Mouse (Mus musculus): ENCODE measurements around the gene Oas1c. TPM values are rescaled to one million over a fixed set of nuclear protein-coding genes. Genes with fewer than 3 reads are reported as not detected.

Oas1c gene
- 1.3 and 3.9 TPM in 2 replicates for polyA plus RNA-seq (2012; rRNA removed; ENCODE audit: low replicate concordance)

DNA sequence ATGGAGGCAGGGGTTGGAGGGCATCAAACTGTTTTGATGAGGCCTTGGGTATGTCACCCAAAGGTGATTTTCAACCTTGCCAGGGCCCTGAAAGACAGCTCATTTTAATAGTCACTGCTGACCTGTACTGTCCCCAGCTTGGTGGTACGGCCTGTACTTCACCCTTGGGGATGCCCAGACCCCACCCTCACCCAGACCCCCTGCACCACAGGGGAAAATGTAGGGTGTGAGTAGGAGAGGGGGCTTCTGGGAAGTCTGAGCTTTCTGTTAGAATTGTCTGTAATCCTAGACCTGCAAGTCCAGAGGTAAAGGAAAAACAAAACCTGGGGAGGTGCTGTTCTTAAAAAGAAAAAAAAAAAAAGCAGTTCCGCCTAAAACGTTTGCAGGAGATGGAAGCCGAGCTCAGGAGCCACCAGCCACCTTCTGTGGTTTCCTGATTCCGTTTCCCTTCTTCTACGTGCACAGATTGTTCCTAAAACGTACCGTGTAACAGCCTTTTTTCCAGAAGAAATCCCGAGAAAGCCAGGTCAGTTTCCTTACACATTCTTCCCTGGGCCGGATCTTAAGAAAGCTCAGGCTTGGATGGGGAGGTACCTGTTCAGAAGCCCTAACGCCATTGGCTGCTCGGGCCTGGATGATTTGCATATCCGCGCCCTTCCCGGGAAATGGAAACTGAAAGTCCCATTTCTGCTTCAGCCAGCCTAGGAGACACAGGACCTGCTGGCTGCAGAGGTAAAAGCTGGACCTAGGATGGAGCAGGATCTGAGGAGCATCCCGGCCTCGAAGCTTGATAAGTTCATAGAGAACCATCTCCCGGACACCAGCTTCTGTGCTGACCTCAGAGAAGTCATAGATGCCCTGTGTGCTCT, at the start of gene Oas1c:
TSS of gene Oas1c (minus strand) at position 564 of the 869 bp plus-strand sequence.

DNA sequence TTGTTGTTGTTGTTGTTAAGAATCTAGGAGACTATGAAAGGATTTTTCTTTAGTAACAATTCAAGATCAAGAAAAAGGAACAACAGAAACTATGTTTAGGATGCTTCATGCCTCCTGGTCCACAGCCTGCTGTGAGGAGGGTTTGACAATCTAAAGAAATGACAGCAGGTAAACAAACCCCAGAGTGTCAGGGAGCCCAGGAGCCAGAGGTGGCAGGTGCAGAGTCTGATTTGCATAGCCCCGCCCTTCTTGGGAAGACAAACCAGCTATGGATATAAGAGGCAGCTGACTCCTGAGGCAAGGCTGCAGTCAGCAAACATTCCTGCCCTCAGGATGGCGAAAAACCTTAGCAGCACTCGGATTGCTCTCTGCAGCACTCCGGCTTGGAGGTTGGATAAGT, 48.8 kb upstream of the Oas1c start, which contains the start of gene Oas1h:
TSS of gene Oas1h (plus strand) at position 301 of the 400 bp plus-strand sequence.

DNA sequence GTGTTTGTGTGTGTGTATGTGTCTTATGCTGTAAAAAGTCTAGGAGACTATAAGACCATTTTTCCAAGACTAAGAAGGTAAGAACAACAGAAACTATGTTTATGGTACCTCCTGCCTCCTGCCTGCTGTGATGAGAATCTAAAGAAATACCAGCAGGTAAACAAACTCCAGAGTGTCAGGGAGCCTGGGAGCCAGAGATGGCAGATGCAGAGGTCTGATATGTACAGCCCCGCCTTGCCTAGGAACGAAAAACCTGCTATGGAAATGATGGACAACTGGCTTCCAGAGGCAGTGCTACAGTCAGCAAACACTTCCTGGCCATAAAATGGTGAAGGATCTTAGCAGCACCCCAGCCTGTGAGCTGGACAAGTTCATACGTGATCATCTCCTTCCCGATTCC, 34.8 kb upstream of the Oas1c start, which contains the start of gene Oas1f:
TSS of gene Oas1f (plus strand) at position 301 of the 400 bp plus-strand sequence.

DNA sequence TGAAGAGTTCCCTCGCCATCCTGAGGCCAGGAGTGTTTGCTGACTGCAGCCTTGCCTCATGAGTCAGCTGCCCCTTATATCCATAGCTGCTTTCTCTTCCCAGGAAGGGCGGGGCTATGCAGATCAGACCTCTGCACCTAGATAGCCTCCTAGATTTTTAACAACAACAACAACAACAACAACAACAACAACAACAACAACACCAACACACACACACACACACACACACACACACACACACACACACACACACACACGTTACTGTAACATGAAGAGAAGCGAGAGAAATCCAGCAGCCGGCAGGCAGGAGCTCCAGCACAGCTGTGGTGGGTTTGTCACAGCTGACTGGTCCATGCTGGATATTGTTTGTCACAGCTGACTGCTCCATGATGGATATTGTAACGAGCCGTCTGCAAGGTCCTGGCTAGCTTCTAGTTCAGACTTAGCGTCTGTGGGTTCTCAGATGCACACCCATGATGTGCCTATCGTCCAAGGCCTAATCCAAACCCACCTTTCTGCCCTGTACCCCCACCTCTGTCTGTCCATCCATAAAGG, 16.8 kb downstream of the Oas1c start, which contains the start of gene Oas1e:
TSS of gene Oas1e (minus strand) at position 51 of the 555 bp plus-strand sequence.

DNA sequence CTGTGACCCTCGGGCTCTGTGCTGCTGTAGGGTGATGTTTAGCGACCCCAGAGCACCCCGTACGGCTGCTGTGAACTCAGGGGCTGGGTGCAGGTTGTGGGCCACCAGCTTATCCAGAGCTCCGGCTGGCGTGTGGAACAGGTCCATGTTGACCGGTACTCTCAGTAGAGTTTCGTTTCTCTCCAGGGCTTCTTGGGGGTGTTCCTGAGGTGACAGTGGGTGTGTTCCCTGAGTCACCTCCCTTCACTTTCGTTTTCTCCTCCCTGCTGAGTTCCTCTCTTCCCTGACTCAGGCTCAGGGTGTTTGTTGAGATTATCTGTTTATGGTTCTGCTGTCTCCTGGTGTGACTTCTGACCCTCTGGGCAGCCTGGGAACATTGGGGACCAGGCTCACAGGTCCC, 34.8 kb downstream of the Oas1c start, which contains the start of gene Oas3:
TSS of gene Oas3 (minus strand) at position 184 of the 400 bp plus-strand sequence.

Other genes with a start within 250 kb of the Oas1c start
- 42.1 and 59.5 TPM in 2 replicates for gene Tpcn1, start 223.8 kb downstream of the Oas1c start, polyA plus RNA-seq (2012; rRNA removed; ENCODE audit: low replicate concordance)
- 0.13 and 0.14 TPM in 2 replicates for gene Iqcd, start 223.5 kb downstream of the Oas1c start, polyA plus RNA-seq (2012; rRNA removed; ENCODE audit: low replicate concordance)
- gene Rita1, start 199.9 kb downstream of the Oas1c start, polyA plus RNA-seq (2012; rRNA removed; ENCODE audit: low replicate concordance) = 17.6 and 17.8 TPM in 2 replicates
- gene Ddx54, start 199.8 kb downstream of the Oas1c start, polyA plus RNA-seq (2012; rRNA removed; ENCODE audit: low replicate concordance) = 31.8 and 32.2 TPM in 2 replicates
- gene Cfap73, start 178.3 kb downstream of the Oas1c start, polyA plus RNA-seq (2012; rRNA removed; ENCODE audit: low replicate concordance) = not detected in 2 replicates
- gene Rasal1, start 163.7 kb downstream of the Oas1c start, polyA plus RNA-seq (2012; rRNA removed; ENCODE audit: low replicate concordance) = 0.96 and 4.4 TPM in 2 replicates
- gene Dtx1, start 100.6 kb downstream of the Oas1c start, polyA plus RNA-seq (2012; rRNA removed; ENCODE audit: low replicate concordance) = 12.1 and 26.2 TPM in 2 replicates
- 2.0 and 5.7 TPM in 2 replicates for gene Oas2, start 62.7 kb downstream of the Oas1c start, polyA plus RNA-seq (2012; rRNA removed; ENCODE audit: low replicate concordance)
- gene Oas3, start 34.9 kb downstream of the Oas1c start, polyA plus RNA-seq (2012; rRNA removed; ENCODE audit: low replicate concordance) = 3.4 and 73.2 TPM in 2 replicates
- 2.2 TPM in 1 of 2 replicates, not detected in the other for gene Oas1e, start 17.0 kb downstream of the Oas1c start, polyA plus RNA-seq (2012; rRNA removed; ENCODE audit: low replicate concordance)
- 0.08 TPM in 1 of 2 replicates, not detected in the other for gene Oas1f, start 34.9 kb upstream of the Oas1c start, polyA plus RNA-seq (2012; rRNA removed; ENCODE audit: low replicate concordance)
- gene Oas1h, start 48.9 kb upstream of the Oas1c start, polyA plus RNA-seq (2012; rRNA removed; ENCODE audit: low replicate concordance) = not detected in 2 replicates
- gene Oas1g, start 75.1 kb upstream of the Oas1c start, polyA plus RNA-seq (2012; rRNA removed; ENCODE audit: low replicate concordance) = 5.4 and 36.4 TPM in 2 replicates
- gene Oas1a, start 95.0 kb upstream of the Oas1c start, polyA plus RNA-seq (2012; rRNA removed; ENCODE audit: low replicate concordance) = 13.5 and 52.3 TPM in 2 replicates
- gene Oas1d, start 102.0 kb upstream of the Oas1c start, polyA plus RNA-seq (2012; rRNA removed; ENCODE audit: low replicate concordance) = 0.11 and 0.32 TPM in 2 replicates
- gene Rph3a, start 197.6 kb upstream of the Oas1c start, polyA plus RNA-seq (2012; rRNA removed; ENCODE audit: low replicate concordance) = 0.15 and 0.37 TPM in 2 replicates